Mouse (Mus musculus) embryonic stem cell, embryonic (primary cell): Measurements from ENCODE around the gene Ccdc40.

ENCODE experiments used
- CTCF ChIA-PET, 4 experiments: fragments of 300-600 bp in 2 of 4; fragments of 350-600 bp in 2 of 4; sonication (Branson Sonifier 250); formaldehyde crosslinking; loops; one replicate each; lab custom pipeline; 2022; ENCODE audit warnings: inconsistent platforms in 2 of 4; lab: Charles Lee
- POLR2A ChIA-PET, 4 experiments: fragments of 300-600 bp in 2 of 4; fragments of 350-600 bp in 2 of 4; sonication (Branson Sonifier 250); formaldehyde crosslinking; loops; one replicate each; lab custom pipeline; 2022; ENCODE audit warnings: antibody characterized with exemption in 4 of 4, inconsistent platforms in 1 of 4; lab: Charles Lee

Gene Ccdc40

DNA sequence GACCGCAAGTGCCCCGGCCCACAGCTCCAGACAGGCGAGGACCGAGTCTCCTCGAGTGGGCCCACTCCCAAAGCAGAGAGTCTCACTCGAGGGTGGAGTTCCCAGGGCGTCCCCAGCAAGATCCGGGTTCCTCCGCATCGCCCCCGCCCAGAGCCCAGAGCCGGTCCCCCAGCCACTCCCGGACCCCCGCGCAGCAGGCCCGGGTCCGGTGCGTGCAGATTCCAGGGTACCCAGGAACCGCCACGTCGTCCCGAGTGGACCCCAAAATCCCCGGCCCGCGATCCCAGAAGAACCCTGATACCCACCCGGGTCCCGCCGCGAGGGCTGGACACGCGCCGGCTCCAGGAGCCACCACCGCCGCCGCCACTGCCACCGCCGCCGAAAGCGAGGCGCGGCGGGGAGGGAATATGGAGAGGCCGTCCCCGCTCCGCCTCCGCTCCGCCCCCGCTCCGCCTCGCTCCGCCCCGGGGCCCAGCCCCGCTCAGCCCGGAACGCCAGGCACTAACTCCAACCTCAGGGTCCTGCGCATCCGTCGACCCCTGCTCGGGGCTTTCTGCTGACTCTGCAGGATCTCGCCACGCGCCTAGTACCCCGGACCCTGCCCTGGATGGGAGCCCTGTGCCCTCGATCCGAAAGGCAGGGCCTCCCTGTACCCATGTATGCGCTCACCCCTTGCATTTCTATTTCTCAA lies at the start of gene Ccdc40, which contains the start of gene Tbc1d16:
Gene Ccdc40, plus strand, starts transcription at position 482 of the 691 bp plus-strand sequence.
Gene Tbc1d16, minus strand, starts transcription at position 409 of the 691 bp plus-strand sequence.
- POLR2A ChIA-PET, result interaction anchor here in 1 of 4 experiments (1.4 to 3.0 kb wide), 4 partner anchors 8 to 12 kb away, joined by 4 to 15 read pairs (median 8); no protein-coding TSS in a partner anchor

DNA sequence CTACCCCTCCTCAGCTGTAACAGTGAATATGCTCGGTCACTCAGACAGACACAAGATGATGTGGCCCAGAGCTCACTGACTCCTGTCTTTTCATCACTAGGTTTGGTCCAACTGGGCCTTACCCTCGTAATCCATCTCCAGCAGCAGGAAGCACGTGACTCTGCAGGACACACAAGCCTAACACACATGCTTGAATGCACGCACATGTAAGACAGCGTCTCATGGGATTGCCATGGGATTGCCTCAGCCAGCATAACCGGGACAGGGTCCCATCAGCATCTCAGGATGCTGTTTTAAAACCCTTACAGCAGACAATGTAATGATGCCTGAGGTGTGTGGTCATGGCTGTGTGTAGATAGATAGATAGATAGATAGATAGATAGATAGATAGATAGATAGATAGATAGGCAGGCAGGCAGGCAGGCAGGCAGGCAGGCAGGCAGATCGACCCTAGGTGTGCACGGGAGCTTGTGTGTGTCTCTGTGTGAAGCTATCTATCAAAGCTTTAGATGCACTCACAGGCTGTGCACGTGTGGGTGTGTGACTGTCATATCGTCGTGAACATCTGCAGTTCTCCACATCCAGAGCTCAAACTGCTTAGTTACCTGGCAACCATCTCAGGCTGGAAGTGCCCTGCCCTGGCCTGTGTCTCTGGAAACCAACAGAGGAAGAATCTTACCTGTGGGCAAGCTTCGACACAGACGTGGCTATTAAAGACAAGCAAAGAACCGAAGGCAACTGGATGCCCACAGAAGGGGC lies 47.4 kb upstream of the Ccdc40 start:
- CTCF ChIA-PET, result interaction anchor here in 2 of 4 experiments (0.6 kb wide), 2 partner anchors 405 to 954 kb away, joined by 3 read pairs; no protein-coding TSS in a partner anchor

More for the DNA sequence above, at the start of gene Ccdc40, which contains the start of gene Tbc1d16:
- CTCF ChIA-PET, result interaction anchor here in 1 of 4 experiments (1.3 kb wide), 1 partner anchor 8 kb away, joined by 5 read pairs; no protein-coding TSS in a partner anchor

DNA sequence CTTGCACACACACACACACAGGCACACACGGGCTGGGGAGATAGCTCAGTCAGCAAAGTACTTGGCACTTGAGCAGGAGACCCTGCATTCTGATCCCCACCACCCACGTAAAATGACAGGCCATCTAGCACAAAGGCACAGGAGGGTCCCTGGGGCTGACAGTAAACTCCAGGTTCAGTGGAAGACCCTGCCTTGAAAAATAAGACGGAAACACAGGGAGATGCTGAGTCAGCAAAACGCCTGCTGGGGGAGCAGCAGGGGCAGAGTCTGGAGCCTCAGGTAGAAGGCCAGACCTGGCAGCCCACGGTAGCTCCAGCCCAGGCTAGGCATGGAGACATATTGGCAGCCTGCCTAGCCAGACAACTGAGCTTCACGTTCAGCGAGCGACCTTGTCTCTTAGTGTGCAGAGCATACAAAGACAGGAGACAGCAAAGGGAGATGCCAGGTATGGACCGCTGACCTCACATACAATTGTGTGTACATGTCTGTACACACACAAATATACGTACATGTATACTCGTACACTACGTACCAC lies 46.4 kb upstream of the Ccdc40 start:
- ChIA-PET POLR2A (interaction anchor here in 1 of 4 experiments (1.2 kb wide), 1 partner anchor 705 kb away, joined by 3 read pairs; the partner anchor contains the start of gene Engase), CTCF (interaction anchor here in 1 of 4 experiments (1.1 to 1.3 kb wide), 2 partner anchors 8 to 90 kb away, joined by 3 to 4 read pairs; no protein-coding TSS in a partner anchor)

More for the DNA sequence above, 47.4 kb upstream of the Ccdc40 start:
- POLR2A ChIA-PET, result no interaction called here

DNA sequence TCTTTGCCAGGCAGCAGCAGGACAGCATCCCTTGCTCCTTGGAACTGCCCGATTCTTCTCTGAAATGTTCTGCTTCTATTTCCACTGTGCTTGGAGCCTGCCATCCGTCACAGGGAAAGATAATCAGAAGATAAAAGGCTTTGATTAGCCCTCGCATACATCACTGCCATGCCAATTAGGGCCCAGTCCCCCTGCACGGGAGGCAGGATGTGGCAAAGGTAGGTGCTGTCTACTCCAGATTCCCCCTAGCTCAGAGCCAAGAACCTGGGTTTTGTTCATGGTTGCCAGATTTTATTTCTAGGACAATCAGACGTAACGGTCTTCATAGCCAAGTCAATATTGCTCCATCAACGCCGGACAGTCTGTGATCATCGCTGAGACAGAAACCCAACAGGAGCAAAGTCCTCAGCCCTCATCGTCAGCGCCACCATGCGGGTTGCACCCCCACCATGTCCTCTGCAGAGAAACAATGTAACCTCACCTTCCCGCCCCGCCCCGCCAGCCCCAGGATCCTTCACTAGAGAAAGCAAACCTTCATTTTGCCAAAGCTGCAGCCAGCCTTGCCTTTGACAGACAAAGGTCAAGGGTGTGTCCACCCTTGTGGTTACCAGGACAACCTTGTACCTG lies 44.6 kb upstream of the Ccdc40 start:
- CTCF ChIA-PET, result interaction anchor here (0.6 to 2.7 kb wide), 13 partner anchors 10 to 185 kb away, joined by 3 to 14 read pairs (median 3); no protein-coding TSS in a partner anchor
- POLR2A ChIA-PET, result interaction anchor here in 3 of 4 experiments (0.5 to 2.0 kb wide), 13 partner anchors 10 to 143 kb away, joined by 3 to 6 read pairs (median 3); partner anchors contain the start of genes Cbx4 (in 1 of the 3) and Cbx8 (in 1 of the 3)

DNA sequence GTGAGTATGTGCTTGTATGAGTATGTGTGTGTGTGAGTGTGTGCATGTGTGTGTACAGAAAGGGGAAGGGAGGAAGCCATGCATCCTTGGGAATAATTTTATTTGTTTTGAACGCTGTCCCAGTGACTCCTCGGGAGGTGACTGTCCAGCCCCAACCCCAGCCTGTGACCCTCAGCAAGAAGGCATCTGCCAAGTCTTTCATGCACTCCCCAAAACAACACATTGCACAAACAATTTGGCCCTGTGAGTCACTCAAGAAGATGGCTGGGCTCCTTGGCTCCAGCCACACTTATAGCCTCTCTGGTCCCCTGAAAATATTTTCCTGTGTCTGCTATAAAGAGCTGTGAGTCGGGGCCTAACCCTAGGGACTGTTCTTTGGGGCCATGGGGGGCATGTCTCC lies 42.0 kb upstream of the Ccdc40 start:
- ChIA-PET POLR2A (no interaction called here), CTCF (interaction anchor here in 3 of 4 experiments (0.6 to 2.7 kb wide), 4 partner anchors 9 to 125 kb away, joined by 3 to 14 read pairs (median 4); no protein-coding TSS in a partner anchor)

DNA sequence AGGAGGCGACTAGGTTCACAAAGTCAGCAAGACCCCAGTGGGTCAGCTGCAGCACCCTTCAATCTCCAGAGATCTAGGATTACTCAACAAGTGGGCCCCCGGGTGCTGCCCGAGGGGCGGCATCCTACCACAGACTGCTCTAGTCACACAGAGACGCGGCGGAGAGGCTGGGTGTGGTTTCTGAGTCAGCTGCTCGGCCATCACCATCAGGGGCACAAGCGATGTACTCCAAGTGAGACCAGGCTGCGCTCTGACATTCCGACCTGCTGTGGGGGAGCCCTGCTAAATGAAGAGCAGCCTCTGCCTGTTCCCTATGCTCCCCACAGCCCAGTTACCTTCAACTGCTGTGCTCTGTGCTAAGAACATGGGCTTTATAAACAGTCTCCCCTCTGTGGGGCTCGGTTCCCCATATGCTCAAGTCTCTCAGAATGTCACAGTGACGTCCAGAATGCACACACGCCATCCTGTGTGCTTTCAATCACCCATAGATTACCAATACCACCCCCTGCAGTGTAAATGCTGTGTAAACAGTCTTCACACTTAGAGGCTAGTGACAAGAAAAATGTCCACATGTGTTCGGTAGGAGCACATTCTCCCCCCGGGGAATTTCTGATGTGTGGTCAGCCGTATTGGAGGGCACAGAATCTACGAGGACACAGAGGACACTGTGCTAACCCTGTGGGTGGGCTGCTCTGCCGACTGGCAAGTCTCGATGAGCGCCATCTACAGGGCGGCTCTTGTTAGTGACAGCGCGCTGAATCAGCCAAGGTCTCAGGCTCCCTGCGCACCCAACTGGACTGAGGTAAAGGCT lies 41.2 kb upstream of the Ccdc40 start:
- POLR2A ChIA-PET, result no interaction called here

DNA sequence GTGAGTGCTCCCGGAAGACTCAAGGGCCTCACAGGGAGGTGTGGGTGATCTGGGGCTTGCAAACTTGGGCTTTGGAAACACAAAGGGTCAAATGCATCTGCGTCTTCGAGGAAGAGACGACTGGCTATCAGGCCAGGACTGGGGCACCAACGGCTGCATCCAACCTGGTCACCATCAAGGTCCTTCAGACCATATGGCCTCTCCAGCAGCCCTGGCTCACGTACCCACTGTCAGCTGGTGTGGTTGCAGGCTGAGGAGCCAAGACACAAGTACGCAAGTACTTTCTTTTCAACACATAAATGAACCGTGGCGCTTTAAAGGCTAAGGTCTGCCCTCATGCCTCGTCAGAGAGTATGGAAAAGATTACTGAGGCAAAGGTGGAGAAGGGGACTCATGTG lies 40.6 kb upstream of the Ccdc40 start:
- ChIA-PET CTCF (interaction anchor here (0.6 to 1.6 kb wide), 11 partner anchors 10 to 432 kb away, joined by 3 to 8 read pairs (median 4); no protein-coding TSS in a partner anchor), POLR2A (interaction anchor here in 1 of 4 experiments (0.6 kb wide), 1 partner anchor 431 kb away, joined by 3 read pairs; no protein-coding TSS in a partner anchor)

More for the DNA sequence above, 41.2 kb upstream of the Ccdc40 start:
- CTCF ChIA-PET, result interaction anchor here (0.6 to 1.6 kb wide), 6 partner anchors 11 to 135 kb away, joined by 3 to 4 read pairs (median 4); no protein-coding TSS in a partner anchor

DNA sequence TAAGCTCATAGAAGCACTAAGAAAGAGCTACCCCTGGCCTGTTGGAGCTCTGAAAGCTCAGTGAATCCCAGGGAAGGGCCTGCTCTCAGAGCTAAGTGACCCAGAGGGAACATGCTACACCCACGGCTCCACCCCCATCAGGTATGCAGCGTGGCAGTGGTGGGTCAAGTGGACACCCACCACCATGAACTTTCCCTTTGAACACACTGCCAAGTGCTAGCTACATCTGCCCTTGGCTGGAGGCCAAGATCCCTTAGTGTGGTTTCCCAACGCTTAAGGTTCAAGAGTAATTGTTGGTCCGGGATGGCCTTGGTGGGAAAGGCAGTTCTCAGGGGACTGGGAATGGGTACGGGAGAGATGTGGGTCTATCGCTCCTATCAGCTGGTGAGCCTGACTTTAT lies 40.0 kb upstream of the Ccdc40 start:
- ChIA-PET POLR2A (interaction anchor here in 1 of 4 experiments (0.6 kb wide), 1 partner anchor 430 kb away, joined by 3 read pairs; no protein-coding TSS in a partner anchor), CTCF (interaction anchor here (0.6 to 1.6 kb wide), 12 partner anchors 10 to 432 kb away, joined by 3 to 8 read pairs (median 4); no protein-coding TSS in a partner anchor)

DNA sequence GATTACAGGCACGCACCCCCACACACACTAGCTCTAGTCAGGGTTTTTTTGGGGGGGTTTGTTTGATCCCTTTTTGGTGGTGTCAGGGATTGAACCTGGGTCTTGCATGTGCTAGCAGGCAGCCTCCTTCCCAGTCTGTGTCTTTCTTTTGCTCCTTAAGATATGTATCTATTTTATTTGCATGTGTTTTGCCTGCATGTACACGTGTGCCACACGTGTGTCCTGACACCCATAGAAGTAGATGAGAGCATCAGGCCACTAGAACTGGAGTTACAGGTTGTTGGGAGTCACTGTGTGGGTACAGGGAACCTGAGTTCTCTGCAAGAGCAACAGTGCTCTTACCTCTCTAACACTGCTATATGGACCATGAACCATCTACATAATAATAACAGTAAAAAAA lies 39.1 kb upstream of the Ccdc40 start:
- POLR2A ChIA-PET, result interaction anchor here in 2 of 4 experiments (0.5 to 1.8 kb wide), 2 partner anchors 13 to 63 kb away, joined by 3 read pairs; no protein-coding TSS in a partner anchor
- CTCF ChIA-PET, result interaction anchor here in 3 of 4 experiments (0.6 to 1.9 kb wide), 4 partner anchors 9 to 96 kb away, joined by 3 to 8 read pairs (median 5); no protein-coding TSS in a partner anchor

DNA sequence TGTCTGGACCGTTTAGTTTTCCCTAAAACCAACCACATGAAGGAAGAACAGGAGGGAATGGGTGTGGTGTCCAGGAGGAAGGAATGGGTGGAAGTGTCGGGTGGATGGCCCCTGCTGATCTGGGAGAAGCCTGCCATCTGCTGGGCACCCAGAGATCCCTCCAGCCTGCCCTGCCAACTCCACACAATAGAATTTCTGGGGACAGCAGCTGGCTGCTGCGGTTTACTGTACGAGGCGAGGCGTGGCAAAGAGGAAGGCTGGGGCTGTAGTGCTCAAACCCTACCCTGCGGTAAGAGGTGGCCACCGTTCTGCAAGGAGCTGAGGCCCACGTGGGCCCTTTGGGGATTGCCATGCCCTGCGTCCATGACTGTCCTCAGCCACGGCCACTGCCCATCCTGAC lies 37.9 kb upstream of the Ccdc40 start:
- CTCF ChIA-PET, result interaction anchor here (0.6 to 2.2 kb wide), 28 partner anchors 10 to 227 kb away, joined by 3 to 19 read pairs (median 4); no protein-coding TSS in a partner anchor
- POLR2A ChIA-PET, result interaction anchor here in 3 of 4 experiments (0.7 to 1.8 kb wide), 5 partner anchors 12 to 105 kb away, joined by 3 to 4 read pairs (median 3); partner anchors contain the start of gene Cbx4 (in 1 of the 3)

DNA sequence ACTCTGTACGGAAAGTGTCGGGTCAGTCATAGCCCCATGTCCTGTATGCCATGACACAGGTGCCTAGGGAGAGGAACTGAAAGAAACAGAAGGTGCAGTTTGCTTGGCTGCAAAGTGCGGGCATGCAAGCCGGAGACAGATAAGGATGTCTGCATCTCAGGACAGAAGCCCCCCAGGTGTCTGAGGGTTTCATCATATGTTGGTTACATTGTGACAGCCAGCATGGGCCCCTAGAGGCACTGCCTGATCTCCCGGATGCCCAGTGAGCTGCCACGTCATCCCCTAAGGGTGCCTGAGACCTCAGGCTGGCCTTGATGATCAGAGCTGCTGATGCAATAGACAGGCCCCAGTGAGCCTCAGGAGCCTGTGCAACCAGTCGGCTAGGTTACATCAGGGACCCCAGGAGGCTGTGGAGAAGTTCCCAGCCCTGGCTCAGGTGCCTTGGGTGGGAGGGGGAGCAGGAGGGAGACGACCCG lies 36.7 kb upstream of the Ccdc40 start:
- ChIA-PET CTCF (interaction anchor here in 3 of 4 experiments (0.8 to 2.2 kb wide), 13 partner anchors 12 to 192 kb away, joined by 3 to 8 read pairs (median 4); partner anchors contain the start of gene Cbx4 (in 1 of the 3)), POLR2A (interaction anchor here in 3 of 4 experiments (0.6 to 1.1 kb wide), 4 partner anchors 15 to 154 kb away, joined by 3 to 4 read pairs (median 4); no protein-coding TSS in a partner anchor)

DNA sequence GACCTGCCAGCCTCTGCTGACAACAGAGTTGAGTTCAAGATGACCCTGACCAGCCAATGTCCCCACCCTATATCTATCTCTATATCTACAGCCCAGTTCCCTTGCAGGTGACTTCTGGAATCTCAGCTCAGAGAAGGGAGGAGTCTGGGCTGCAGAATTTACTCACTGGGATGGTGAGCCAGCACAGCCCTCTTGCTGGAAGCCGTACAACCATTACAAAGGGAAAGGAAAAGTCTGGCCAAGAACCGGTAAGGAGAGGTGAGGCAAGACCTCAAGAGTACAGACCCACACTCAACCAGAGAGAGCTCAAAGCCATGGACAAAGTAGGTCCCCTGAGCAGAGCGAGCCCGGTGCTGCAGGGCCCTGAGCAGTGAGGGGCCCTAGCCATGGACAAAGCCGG lies 36.2 kb upstream of the Ccdc40 start:
- ChIA-PET CTCF (interaction anchor here in 3 of 4 experiments (0.8 to 2.2 kb wide), 8 partner anchors 12 to 105 kb away, joined by 3 to 8 read pairs (median 5); partner anchors contain the start of gene Cbx4 (in 1 of the 3)), POLR2A (interaction anchor here in 2 of 4 experiments (0.7 to 1.1 kb wide), 3 partner anchors 16 to 154 kb away, joined by 3 to 4 read pairs (median 3); no protein-coding TSS in a partner anchor)

DNA sequence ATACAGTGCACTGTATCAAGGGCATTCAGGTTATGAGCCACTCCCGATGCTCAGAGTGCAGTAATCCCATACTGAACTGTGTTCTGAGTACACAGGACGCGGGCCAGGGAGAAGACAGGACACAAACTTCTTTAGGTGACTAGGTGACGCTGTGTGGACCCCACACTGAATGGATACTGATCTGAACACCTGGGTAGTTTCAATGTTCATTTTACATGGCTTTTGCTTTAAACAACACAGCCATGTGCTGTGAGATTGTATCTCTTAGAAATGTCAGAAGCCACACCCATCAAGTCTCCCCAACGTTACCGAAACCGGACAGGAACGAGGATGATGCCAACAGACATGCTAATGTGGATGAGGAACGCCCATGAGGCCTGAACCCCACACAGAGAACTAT lies 35.8 kb upstream of the Ccdc40 start:
- ChIA-PET POLR2A (no interaction called here), CTCF (interaction anchor here in 2 of 4 experiments (0.8 to 1.9 kb wide), 5 partner anchors 11 to 106 kb away, joined by 3 to 8 read pairs (median 4); partner anchors contain the start of gene Cbx4 (in 1 of the 2))

DNA sequence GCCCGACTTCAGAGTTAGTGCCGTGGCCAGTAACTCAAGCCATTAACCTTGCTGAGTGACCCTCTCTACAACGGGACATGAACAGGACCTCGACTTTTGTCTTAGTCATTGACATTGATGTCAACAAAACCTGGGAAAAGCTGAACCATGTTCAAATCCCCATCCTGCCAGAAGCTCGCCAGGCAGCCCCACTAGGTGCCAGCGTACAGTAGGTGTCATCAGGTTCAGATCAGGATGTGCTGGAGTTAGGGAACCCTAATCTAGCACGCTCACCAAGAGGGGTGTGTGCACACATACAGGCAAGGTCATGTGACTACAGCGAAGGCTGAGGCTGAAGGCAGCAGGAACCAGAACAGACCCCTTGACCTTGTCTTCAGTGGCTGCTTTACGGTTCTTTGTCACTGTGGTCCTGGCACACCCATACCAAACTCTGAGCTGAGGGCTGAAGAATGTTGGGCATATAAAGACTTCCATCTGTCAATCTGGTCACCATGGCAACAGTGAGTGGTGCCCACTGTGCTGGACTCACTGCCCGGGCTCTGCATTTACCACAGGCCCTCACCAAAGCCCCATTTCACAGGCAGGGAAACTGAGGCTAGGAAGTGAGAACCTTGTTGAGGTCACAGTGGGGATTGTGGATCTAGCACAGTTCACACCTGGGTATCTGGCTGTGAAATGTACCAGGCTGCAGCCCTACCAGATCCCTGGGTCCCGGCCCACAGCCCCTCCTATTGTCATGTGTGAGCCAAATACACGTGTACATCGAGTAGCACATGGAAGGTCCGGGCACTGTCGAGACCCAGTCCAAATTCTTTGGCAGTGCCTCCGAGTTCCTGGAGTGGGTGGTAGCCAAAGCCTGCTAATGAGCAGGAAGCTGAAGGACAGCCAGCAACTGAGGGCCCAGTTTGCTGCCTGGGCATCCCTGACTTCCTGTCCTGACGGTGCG lies 30.5 kb upstream of the Ccdc40 start:
- ChIA-PET CTCF (interaction anchor here in 3 of 4 experiments (0.5 to 2.5 kb wide), 10 partner anchors 8 to 1104 kb away, joined by 3 to 10 read pairs (median 3); no protein-coding TSS in a partner anchor), POLR2A (interaction anchor here in 2 of 4 experiments (0.6 to 1.1 kb wide), 3 partner anchors 9 to 1070 kb away, joined by 3 to 10 read pairs (median 8); no protein-coding TSS in a partner anchor)
